Mouse (Mus musculus) G1E (cell line): ENCODE data around the gene Pitpnc1.
"Not testable (repeated sequence)": the region's sequence is repeated elsewhere in the genome, so short reads cannot be mapped to it uniquely, and the experiment has no call there.

Source experiments
- CTCF ChIP-seq: IDR thresholded peaks from 2 replicates; pipeline ENCODE4 v1.5.1; 2012; ENCODE audit warnings: low read depth, low read length, inconsistent platforms, mixed read lengths
- GATA1 ChIP-seq: IDR thresholded peaks from 2 replicates; pipeline ENCODE4 v1.6.1; 2012; ENCODE audit warnings: borderline replicate concordance, low read length, inconsistent platforms, mixed read lengths
- POLR2AphosphoS5 ChIP-seq: IDR thresholded peaks from 2 replicates; pipeline ENCODE4 v1.6.1; 2012; ENCODE audit warnings: low read depth, low read length, inconsistent platforms; ENCODE audit not compliant: insufficient replicate concordance

GRCm38 (mm10) chr11:107511954-107512353, 41.5 kb upstream of the Pitpnc1 start:
- TF ChIP-seq CTCF, result peak; percentile 83
- not testable (repeated sequence) for TF ChIP-seq POLR2AphosphoS5, GATA1
